Mouse (Mus musculus) gastrocnemius, postnatal 14 days (tissue): Measurements from ENCODE around the gene Slc16a3. TPM values are rescaled to one million over a fixed set of nuclear protein-coding genes. Genes with fewer than 3 reads are reported as not detected.

Source experiments
- DNase-seq: peaks from one replicate; pipeline ENCODE4 v3.0.0; 2021; ENCODE audit warnings: mixed read lengths
- intact Hi-C: fragments of 180-260 bp; cut with DNase I; formaldehyde crosslinking; loops from one replicate; pipeline ENCODE4 v1.15.1; 2025; ENCODE audit warnings: low total_unique reads
- total RNA-seq, 2 experiments: library from RNA; stranded (reverse); gene quantifications; 2 replicates each; pipeline ENCODE4 v1.2.3; 2021

Gene Slc16a3
- total RNA-seq, 2 experiments from 2014 or later: 272 to 355 TPM

GRCm38 (mm10) chr11:120994741-120995140, 46.5 kb downstream of the Slc16a3 start:
- intact Hi-C loops: no loop called here
- no peak for DNase-seq

- intact Hi-C loops: no loop called here
- DNase-seq: no peak
Measured at GRCm38 (mm10) chr11:121001966-121002365, 53.7 kb downstream of the Slc16a3 start.

GRCm38 (mm10) chr11:121004281-121004680, 56.0 kb downstream of the Slc16a3 start:
- no peak for DNase-seq
- intact Hi-C loops: no loop called here

GRCm38 (mm10) chr11:121006184-121006583, 57.9 kb downstream of the Slc16a3 start:
- intact Hi-C loops: no loop called here
- DNase-seq: no peak

GRCm38 (mm10) chr11:121010044-121010755, 61.9 kb downstream of the Slc16a3 start:
- DNase-seq: no peak
- intact Hi-C loops: no loop called here

Other genes starting within 250 kb of the Slc16a3 start
- gene Cenpx, start 234.7 kb upstream of the Slc16a3 start, total RNA-seq: 10 to 100 TPM; 25.7 to 33.3 TPM
- 1 to 10 TPM; 5.2 to 5.4 TPM for gene Lrrc45, start 234.6 kb upstream of the Slc16a3 start, total RNA-seq
- gene Rac3, start 227.0 kb upstream of the Slc16a3 start, total RNA-seq: 1 to 10 TPM; 1.5 to 1.9 TPM
- gene Dcxr, start 221.2 kb upstream of the Slc16a3 start, total RNA-seq: 1 to 10 TPM; 5.4 to 6.2 TPM
- gene Cbr2, start 216.4 kb upstream of the Slc16a3 start, total RNA-seq: 10 to 100 TPM; 10.6 to 14.4 TPM
- 10 to 100 TPM; 12.4 to 14.6 TPM for gene Hmga1b, start 185.7 kb upstream of the Slc16a3 start, total RNA-seq
- gene Rfng, start 164.3 kb upstream of the Slc16a3 start, total RNA-seq: 1 to 10 TPM; 6.7 to 7.9 TPM
- 10 to 100 TPM; 49.5 to 51.8 TPM for gene Gps1, start 164.2 kb upstream of the Slc16a3 start, total RNA-seq
- gene Dus1l, start 152.1 kb upstream of the Slc16a3 start, total RNA-seq: 10 to 100 TPM; 35.2 to 37.4 TPM
- 10 to 100 TPM; 13.9 to 19.4 TPM for gene Fasn, start 123.9 kb upstream of the Slc16a3 start, total RNA-seq
- gene Ccdc57, start 15.6 kb upstream of the Slc16a3 start, total RNA-seq: 1 to 10 TPM; 2.3 to 2.8 TPM
- 10 to 100 TPM; 50.2 to 56.9 TPM for gene Csnk1d, start 42.9 kb downstream of the Slc16a3 start, total RNA-seq
- not detected for gene Cd7, start 90.9 kb downstream of the Slc16a3 start, total RNA-seq
- gene Sectm1b, start 115.1 kb downstream of the Slc16a3 start, total RNA-seq: not detected
- gene Sectm1a, start 132.7 kb downstream of the Slc16a3 start, total RNA-seq: not detected
- gene Tex19.2, start 170.2 kb downstream of the Slc16a3 start, total RNA-seq: not detected
- gene Tex19.1, start 197.7 kb downstream of the Slc16a3 start, total RNA-seq: not detected
- 1 to 10 TPM; 1.6 to 2.1 TPM for gene Uts2r, start 211.8 kb downstream of the Slc16a3 start, total RNA-seq